Mouse (Mus musculus): ENCODE measurements around the gene 1700021F05Rik. TPM values are rescaled to one million over a fixed set of nuclear protein-coding genes. Genes with fewer than 3 reads are reported as not detected.
A peak's percentile ranks its signal among the peaks of the same experiment; 100 is the strongest.
"Not testable (repeated sequence)": the region's sequence is repeated elsewhere in the genome, so short reads cannot be mapped to it uniquely, and the experiment has no call there.

The 1700021F05Rik gene
- polyA plus RNA-seq, 1 experiment from 2014 or later: 64.6 TPM

- Histone ChIP-seq H3K4me2 (no peak overlapping the region), H3K4me1 (peaks cover 11% of the 10 kb centered on the region; the same call in 1 of the 2 replicates), H3K27ac (no peak overlapping the region), H3K9me3 (no peaks in the 10 kb centered on the region), H3K27me3 (replicated peaks) (no peaks in the 10 kb centered on the region), H3K9ac (no peak overlapping the region), H3K36me3 (no peaks in the 10 kb centered on the region), H3K4me3 (replicated peaks) (no peak overlapping the region)
- WGBS: 92% methylated on average over 7 of the region's 7 CpGs
- ATAC-seq (ENCODE audit: insufficient read depth, low FRiP score, low read depth): no peak
Observed at GRCm38 (mm10) chr10:43537652-43538051, 3.1 kb downstream of the 1700021F05Rik start.

- no peak for ATAC-seq (ENCODE audit: insufficient read depth, low FRiP score, low read depth)
- Histone ChIP-seq H3K9me3 (no peaks in the 10 kb centered on the region), H3K4me1 (peaks cover 3% of the 10 kb centered on the region; the same call in 1 of the 2 replicates), H3K4me2 (no peak overlapping the region), H3K27ac (no peak overlapping the region), H3K9ac (no peak overlapping the region), H3K4me3 (replicated peaks) (no peak overlapping the region), H3K36me3 (peaks cover 28% of the 10 kb centered on the region), H3K27me3 (replicated peaks) (no peaks in the 10 kb centered on the region)
- WGBS: 60% methylated on average over 1 of the region's 1 CpGs
Observed at GRCm38 (mm10) chr10:43534382-43534781, 6.4 kb downstream of the 1700021F05Rik start.

GRCm38 (mm10) chr10:43527283-43528269 lies 13.2 kb downstream of the 1700021F05Rik start:
- no peak overlapping the region for H3K4me3 ChIP-seq (replicated peaks)
- H3K36me3 ChIP-seq: peaks cover 39% of the 10 kb centered on the region
- H3K27ac ChIP-seq: peak overlapping the region; percentile 67
- ATAC-seq (ENCODE audit: insufficient read depth, low FRiP score, low read depth): peak; percentile 80
- H3K4me1 ChIP-seq: peaks cover 8% of the 10 kb centered on the region; the same call in 1 of the 2 replicates
- no peaks in the 10 kb centered on the region for H3K9me3 ChIP-seq
- no peak overlapping the region for H3K9ac ChIP-seq
- 50% methylated on average over 15 of the region's 15 CpGs for WGBS
- no peak overlapping the region for H3K4me2 ChIP-seq
- no peaks in the 10 kb centered on the region for H3K27me3 ChIP-seq (replicated peaks)

GRCm38 (mm10) chr10:43523931-43524330 lies 16.9 kb downstream of the 1700021F05Rik start, which contains the start of gene Gm9803:
TSS of gene Gm9803 (plus strand) at chr10:43524084.
- H3K27me3 ChIP-seq (replicated peaks); H3K9ac ChIP-seq; H3K9me3 ChIP-seq; H3K4me3 ChIP-seq (replicated peaks); H3K27ac ChIP-seq; H3K4me1 ChIP-seq; H3K4me2 ChIP-seq; ATAC-seq (ENCODE audit: insufficient read depth, low FRiP score, low read depth); H3K36me3 ChIP-seq: not testable (repeated sequence)
- 97% methylated on average over 10 of the region's 10 CpGs for WGBS

- H3K9me3 ChIP-seq: no peaks in the 10 kb centered on the region
- no peaks in the 10 kb centered on the region for H3K27me3 ChIP-seq (replicated peaks)
- H3K9ac ChIP-seq: no peak overlapping the region
- no peak overlapping the region for H3K4me3 ChIP-seq (replicated peaks)
- WGBS: 98% methylated on average over 2 of the region's 2 CpGs
- no peak overlapping the region for H3K4me2 ChIP-seq
- peaks cover 10% of the 10 kb centered on the region for H3K4me1 ChIP-seq
- H3K27ac ChIP-seq: no peak overlapping the region
- no peaks in the 10 kb centered on the region for H3K36me3 ChIP-seq
- no peak for ATAC-seq (ENCODE audit: insufficient read depth, low FRiP score, low read depth)
Observed at GRCm38 (mm10) chr10:43519977-43520376, 20.8 kb downstream of the 1700021F05Rik start.

GRCm38 (mm10) chr10:43518368-43518767 lies 22.4 kb downstream of the 1700021F05Rik start:
- peaks cover 10% of the 10 kb centered on the region for H3K4me1 ChIP-seq
- H3K4me3 ChIP-seq (replicated peaks): no peak overlapping the region
- 62% methylated on average over 13 of the region's 13 CpGs for WGBS
- H3K36me3 ChIP-seq: no peaks in the 10 kb centered on the region
- H3K9me3 ChIP-seq: no peaks in the 10 kb centered on the region
- H3K4me2 ChIP-seq: no peak overlapping the region
- no peaks in the 10 kb centered on the region for H3K27me3 ChIP-seq (replicated peaks)
- peak; percentile 40; the same call in 1 of the 2 replicates for ATAC-seq (ENCODE audit: insufficient read depth, low FRiP score, low read depth)
- no peak overlapping the region for H3K9ac ChIP-seq
- no peak overlapping the region for H3K27ac ChIP-seq

- H3K9ac ChIP-seq: no peak overlapping the region
- no peaks in the 10 kb centered on the region for H3K9me3 ChIP-seq
- H3K27me3 ChIP-seq (replicated peaks): no peaks in the 10 kb centered on the region
- H3K4me2 ChIP-seq: no peak overlapping the region
- peak overlapping the region; percentile 2; the same call in 1 of the 2 replicates for H3K27ac ChIP-seq
- peaks cover 10% of the 10 kb centered on the region for H3K4me1 ChIP-seq
- WGBS: 52% methylated on average over 4 of the region's 4 CpGs
- H3K4me3 ChIP-seq (replicated peaks): no peak overlapping the region
- no peak for ATAC-seq (ENCODE audit: insufficient read depth, low FRiP score, low read depth)
- H3K36me3 ChIP-seq: 0 out of 2 replicates have a peak, but pooled peaks cover 3% of the 10 kb centered on the region
Observed at GRCm38 (mm10) chr10:43517836-43518235, 23.0 kb downstream of the 1700021F05Rik start.

- H3K27ac ChIP-seq: no peak overlapping the region; the same call in 1 of the 2 replicates
- H3K4me2 ChIP-seq: no peak overlapping the region
- no peak overlapping the region for H3K4me3 ChIP-seq (replicated peaks)
Observed at GRCm38 (mm10) chr10:43516992-43517660, 23.7 kb downstream of the 1700021F05Rik start.

GRCm38 (mm10) chr10:43512976-43513375 lies 27.8 kb downstream of the 1700021F05Rik start:
- H3K4me2 ChIP-seq: no peak overlapping the region
- no peak overlapping the region for H3K9ac ChIP-seq
- H3K27ac ChIP-seq: no peak overlapping the region
- no peaks in the 10 kb centered on the region for H3K9me3 ChIP-seq
- peaks cover 19% of the 10 kb centered on the region for H3K36me3 ChIP-seq
- 86% methylated on average over 10 of the region's 10 CpGs for WGBS
- H3K4me3 ChIP-seq (replicated peaks): no peak overlapping the region
- no peak for ATAC-seq (ENCODE audit: insufficient read depth, low FRiP score, low read depth)
- peaks cover 10% of the 10 kb centered on the region for H3K4me1 ChIP-seq
- no peaks in the 10 kb centered on the region for H3K27me3 ChIP-seq (replicated peaks)

More at GRCm38 (mm10) chr10:43516992-43517660, 23.7 kb downstream of the 1700021F05Rik start:
- Histone ChIP-seq H3K4me1 (peaks cover 10% of the 10 kb centered on the region), H3K9me3 (no peaks in the 10 kb centered on the region), H3K9ac (no peak overlapping the region), H3K36me3 (0 out of 2 replicates have a peak, but pooled peaks cover 4% of the 10 kb centered on the region), H3K27me3 (replicated peaks) (no peaks in the 10 kb centered on the region)
- ATAC-seq (ENCODE audit: insufficient read depth, low FRiP score, low read depth): no peak
- WGBS: 56% methylated on average over 6 of the region's 6 CpGs

- H3K9me3 ChIP-seq: no peaks in the 10 kb centered on the region
- H3K4me1 ChIP-seq: no peaks in the 10 kb centered on the region
- ATAC-seq (ENCODE audit: insufficient read depth, low FRiP score, low read depth): no peak
- H3K9ac ChIP-seq: no peak overlapping the region
- peaks cover 19% of the 10 kb centered on the region for H3K36me3 ChIP-seq
- H3K4me3 ChIP-seq (replicated peaks): no peak overlapping the region
- H3K27me3 ChIP-seq (replicated peaks): no peaks in the 10 kb centered on the region
- WGBS: 95% methylated on average over 7 of the region's 7 CpGs
- no peak overlapping the region for H3K27ac ChIP-seq
- no peak overlapping the region for H3K4me2 ChIP-seq
Observed at GRCm38 (mm10) chr10:43509228-43509627, 31.6 kb downstream of the 1700021F05Rik start.

GRCm38 (mm10) chr10:43507051-43507450 lies 33.7 kb downstream of the 1700021F05Rik start:
- no peak for ATAC-seq (ENCODE audit: insufficient read depth, low FRiP score, low read depth)

More at GRCm38 (mm10) chr10:43507051-43507450, 33.7 kb downstream of the 1700021F05Rik start:
- Histone ChIP-seq H3K4me1 (no peaks in the 10 kb centered on the region), H3K36me3 (peaks cover 15% of the 10 kb centered on the region), H3K4me3 (replicated peaks) (no peak overlapping the region), H3K27me3 (replicated peaks) (no peaks in the 10 kb centered on the region), H3K9ac (no peak overlapping the region), H3K9me3 (no peaks in the 10 kb centered on the region), H3K4me2 (no peak overlapping the region), H3K27ac (no peak overlapping the region)
- whole genome bisulfite sequencing: 77% methylated on average over 4 of the region's 4 CpGs

All from stomach, embryonic 15.5 days (tissue).